Mouse (Mus musculus): Measurements from ENCODE around the gene Usp48.
A peak's percentile ranks its signal among the peaks of the same experiment; 100 is the strongest.
"Not testable (repeated sequence)": the region's sequence is repeated elsewhere in the genome, so short reads cannot be mapped to it uniquely, and the experiment has no call there.

Gene Usp48

GRCm38 (mm10) chr4:137593601-137594495 is at the start of gene Usp48:
Gene Usp48 (plus strand): TSS chr4:137593755.
- DNase-seq (ENCODE audit: low spot score) = peak; percentile 98

GRCm38 (mm10) chr4:137545568-137545967 is 48.0 kb upstream of the Usp48 start:
- DNase-seq (ENCODE audit: low spot score) = no peak

DNA sequence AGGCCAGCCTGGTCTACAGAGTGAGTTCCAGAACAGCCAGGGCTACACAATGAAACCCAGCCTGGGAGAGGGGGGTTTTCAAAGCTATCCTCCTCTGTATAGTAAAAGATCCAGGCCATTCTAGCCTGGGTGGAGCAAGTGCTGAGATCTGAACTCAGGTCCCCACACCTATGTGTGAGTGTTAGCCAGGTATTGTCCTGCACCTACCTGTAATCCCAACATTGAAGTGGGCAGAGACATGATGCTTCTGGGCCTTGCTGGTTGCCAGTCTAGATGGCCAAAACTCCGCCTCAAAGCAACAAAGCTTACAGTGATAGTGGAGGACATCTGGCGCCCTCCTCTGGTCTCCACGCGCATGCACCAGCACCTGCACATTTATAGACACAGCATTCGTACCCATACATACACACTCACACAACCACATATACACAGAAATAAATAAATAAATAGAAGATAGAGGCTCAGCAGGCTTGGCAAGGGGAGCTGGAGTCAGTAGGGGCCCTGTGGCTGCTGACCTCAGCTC is 47.5 kb upstream of the Usp48 start:
- DNase-seq (ENCODE audit: low spot score) = no peak

DNA sequence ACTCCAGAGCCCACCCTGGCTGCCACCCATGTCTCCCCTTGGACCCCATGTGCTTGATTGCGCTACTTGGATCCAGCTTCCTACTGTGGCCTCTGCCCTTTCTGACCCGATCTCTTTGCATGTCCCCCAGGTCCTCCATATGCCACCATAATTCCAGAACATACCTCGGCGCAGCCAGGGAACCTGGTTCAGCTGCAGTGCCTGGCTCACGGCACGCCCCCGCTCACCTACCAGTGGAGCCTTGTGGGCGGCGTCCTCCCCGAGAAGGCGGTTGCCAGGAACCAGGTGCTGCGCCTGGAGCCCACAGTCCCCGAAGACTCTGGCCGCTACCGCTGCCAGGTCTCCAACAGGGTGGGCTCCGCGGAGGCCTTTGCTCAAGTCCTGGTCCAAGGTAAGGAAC is 40.1 kb upstream of the Usp48 start:
- no peak for DNase-seq (ENCODE audit: low spot score)

DNA sequence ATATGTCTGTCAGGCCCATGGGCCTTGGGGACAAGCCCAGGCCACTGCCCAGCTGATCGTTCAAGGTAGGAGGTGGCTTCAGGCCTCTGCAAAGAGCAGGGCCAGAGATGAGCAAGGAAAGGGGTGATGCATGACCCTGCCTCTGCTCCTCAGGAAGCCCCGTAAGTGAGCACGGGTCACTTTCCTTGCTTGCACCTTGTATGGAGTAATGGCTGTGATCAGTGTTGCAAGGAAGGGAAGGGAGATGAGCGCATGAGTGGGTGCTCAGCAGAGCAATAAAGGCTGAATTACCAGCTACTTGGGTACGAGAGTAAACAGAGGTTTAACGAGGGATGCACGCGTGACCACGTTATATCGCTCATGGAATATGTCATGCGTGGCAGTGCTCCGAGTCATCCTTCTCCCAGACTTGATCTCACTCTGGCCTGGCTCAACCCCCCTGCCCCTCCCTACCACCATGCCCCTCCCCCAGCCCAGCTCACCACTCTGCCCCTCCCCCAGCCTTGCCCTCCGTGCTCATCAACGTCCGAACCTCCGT is 36.8 kb upstream of the Usp48 start:
- no peak for DNase-seq (ENCODE audit: low spot score)

- no peak for DNase-seq (ENCODE audit: low spot score)
Observed at GRCm38 (mm10) chr4:137569873-137570272, 23.7 kb upstream of the Usp48 start.

DNA sequence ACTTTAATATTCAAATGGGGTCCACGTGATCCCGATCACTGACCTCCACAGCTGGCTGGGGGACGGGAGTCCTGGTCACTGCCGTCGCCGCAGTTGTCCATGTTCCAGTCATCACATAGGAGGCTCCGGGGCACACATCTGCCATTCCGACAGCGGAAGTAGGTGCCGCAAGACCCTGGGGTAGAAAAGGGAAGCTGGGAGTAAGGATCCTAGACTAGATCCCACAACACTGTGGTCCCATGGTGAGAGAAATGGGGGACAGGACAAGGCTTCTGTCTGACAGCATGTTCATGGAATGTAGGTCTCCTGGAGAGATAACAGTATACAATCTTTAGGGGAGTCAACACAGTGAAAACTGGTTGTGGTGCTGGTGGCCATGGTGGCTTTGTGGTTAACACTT is 19.1 kb upstream of the Usp48 start, which contains the start of gene Ldlrad2:
Gene Ldlrad2, minus strand, starts transcription at position 101 of the 400 bp plus-strand sequence.
- no peak for DNase-seq (ENCODE audit: low spot score)

DNA sequence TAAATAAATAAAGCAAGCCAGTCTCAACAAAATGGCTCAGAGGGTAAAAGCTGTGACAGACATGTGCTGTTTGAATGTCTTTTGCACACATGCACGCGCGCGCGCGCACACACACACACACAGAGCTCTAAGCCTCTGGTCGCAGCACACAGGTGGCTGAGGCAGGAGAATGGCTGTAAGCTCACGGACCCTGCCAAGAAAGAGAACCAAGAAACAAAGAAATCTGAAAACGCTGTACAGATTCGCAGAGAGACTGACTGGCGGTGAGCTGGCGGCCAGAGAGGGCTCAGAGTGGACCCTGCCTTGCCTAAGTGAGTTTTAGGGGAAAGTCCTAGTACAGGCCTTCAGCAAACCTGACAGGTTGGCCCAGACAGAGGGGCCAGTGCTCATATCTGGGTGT is 16.1 kb upstream of the Usp48 start:
- DNase-seq (ENCODE audit: low spot score) = no peak

- DNase-seq (ENCODE audit: low spot score) = peak; percentile 35
Observed at GRCm38 (mm10) chr4:137578181-137578845, 15.2 kb upstream of the Usp48 start.

GRCm38 (mm10) chr4:137579789-137580188 is 13.8 kb upstream of the Usp48 start:
- no peak for DNase-seq (ENCODE audit: low spot score)

DNA sequence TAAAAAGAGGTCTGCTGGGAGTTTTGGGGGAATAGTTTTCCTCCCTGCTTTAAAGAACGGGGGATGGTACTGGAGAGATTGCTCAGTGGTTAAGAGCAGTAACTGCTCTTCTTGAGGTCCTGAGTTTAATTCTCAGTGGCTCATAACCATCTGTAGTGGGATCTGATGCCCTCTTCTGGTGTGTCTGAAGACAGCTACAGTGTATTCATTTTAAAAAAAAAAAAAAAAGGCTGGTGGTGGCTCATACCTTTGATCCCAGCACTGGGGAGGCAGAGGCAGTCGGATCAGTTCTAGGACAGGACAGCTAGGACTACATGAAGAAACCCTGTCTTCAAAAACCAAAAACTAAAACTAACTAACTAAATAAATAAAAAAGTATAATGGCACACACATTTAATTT is 13.3 kb upstream of the Usp48 start:
- no peak for DNase-seq (ENCODE audit: low spot score)

DNA sequence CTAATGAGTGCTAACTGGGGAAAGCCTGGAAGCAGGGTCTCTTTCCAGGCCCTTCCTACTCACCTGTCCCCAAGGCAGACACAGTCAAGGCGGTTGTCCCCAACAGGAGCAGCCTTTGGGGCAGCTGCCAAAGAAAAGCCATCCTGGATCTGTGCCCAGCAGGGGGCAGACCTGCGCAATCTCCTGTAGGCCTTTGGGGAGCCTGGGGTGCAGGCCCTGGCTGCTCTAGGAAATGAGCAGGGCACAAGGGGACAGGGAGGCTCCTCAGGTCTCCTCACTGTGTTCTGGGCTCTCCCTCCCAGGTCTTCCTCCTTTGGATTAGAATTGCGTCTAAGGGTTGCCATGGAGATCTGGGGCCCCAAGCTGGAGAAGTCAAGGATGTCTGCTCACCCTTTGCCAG is 11.7 kb upstream of the Usp48 start:
- DNase-seq (ENCODE audit: low spot score) = no peak

GRCm38 (mm10) chr4:137589095-137589494 is 4.5 kb upstream of the Usp48 start:
- not testable (repeated sequence) for DNase-seq (ENCODE audit: low spot score)

DNA sequence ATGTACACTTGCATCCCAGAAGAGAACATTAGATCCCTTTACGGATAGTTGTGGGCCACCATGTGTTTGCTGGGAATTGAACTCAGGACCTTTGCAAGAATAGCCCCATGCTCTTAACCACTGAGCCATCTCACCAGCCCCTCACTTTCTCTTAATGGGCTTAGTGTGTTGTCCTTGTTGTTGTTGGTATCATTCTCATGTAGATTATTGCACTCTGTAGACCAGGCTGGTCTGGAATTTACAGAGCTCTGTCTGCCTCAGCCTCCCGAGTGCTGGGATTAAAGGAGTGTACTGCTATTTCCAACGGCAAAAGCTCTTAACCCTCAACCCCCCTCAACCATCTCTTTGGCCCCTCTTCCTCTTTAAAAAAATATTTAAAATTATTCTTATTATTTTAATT is 4.0 kb upstream of the Usp48 start:
- DNase-seq (ENCODE audit: low spot score) = no peak

GRCm38 (mm10) chr4:137590961-137591360 is 2.6 kb upstream of the Usp48 start:
- no peak for DNase-seq (ENCODE audit: low spot score)

GRCm38 (mm10) chr4:137594496-137595270 is 1.1 kb downstream of the Usp48 start:
- DNase-seq (ENCODE audit: low spot score) = peak; percentile 19

GRCm38 (mm10) chr4:137597098-137597630 is 3.6 kb downstream of the Usp48 start:
- DNase-seq (ENCODE audit: low spot score) = no peak

DNA sequence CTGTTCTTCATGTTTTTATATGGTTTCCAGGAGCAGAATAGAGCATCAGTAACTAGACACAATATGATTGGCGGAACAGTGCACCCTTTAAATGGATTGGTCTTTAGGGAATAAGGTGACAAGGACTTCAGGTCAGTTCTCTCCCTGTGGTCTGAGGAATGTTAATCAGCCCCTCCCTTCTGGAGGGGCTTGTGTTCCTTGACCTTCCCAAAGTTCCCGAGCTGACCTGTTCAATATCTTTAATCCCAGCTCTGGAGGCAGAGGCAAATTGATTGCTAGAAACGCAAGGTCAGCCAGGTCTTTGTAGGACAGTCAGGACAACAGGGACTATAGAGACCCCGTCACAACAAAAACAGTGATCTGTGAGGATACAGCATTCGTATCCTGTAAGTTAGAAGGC is 5.0 kb downstream of the Usp48 start:
- no peak for DNase-seq (ENCODE audit: low spot score)

DNA sequence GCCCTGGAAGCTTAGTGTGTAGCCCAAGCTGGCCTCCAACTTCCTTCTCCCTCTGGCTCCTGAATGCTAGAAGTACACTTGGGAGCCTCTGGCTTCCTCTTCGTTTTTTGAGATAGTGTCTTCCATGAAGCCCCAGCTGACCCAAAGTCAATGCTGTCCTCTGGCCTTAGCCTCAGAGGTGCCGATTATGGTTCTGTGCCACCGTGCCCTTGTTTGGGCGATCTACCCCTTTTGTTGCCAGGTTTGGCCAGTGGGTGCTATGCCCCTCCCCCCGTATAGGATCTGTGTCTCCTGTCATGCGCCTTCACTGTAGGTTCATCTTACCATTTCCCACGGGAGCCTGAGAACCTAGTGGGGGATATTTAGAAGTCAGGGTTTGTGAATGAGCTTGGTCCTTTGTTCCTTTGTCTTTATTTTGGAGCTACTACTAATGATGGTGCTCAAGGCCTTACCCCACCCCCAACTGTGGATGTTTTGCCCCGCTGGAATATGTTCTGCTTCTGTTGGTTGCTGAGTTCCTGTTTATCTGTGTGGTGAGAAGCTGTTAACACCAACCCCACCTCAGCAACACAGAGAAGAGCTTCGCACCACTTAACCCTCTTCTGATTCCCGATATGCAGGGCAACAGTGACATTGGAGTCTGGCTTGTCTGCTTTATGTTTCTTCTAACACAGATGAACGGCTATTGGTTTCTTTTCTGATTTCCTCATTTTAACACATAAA is 10.1 kb downstream of the Usp48 start:
- no peak for DNase-seq (ENCODE audit: low spot score)

- DNase-seq (ENCODE audit: low spot score) = no peak
Observed at GRCm38 (mm10) chr4:137607023-137607422, 13.5 kb downstream of the Usp48 start.

DNA sequence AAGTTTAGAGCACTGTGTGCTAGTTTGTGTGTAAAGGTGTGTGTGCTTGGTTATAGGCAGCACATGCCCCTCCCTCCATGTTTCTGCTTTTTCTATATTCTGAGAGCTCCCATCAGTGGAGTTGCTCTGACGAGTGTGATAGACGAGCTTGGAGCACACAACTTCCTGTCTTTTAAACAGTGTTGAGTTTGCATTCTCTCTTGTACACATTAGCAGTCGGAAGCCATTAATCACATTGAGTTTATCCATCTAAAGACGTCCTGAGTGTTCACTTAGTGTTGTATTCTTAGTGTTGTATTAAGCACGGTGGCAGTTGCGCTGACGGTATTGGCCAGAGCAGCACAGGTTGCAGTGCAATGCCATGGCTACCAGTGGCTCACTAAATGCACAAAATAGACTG is 15.7 kb downstream of the Usp48 start:
- DNase-seq (ENCODE audit: low spot score) = no peak
